Mouse (Mus musculus) heart, postnatal 0 days (tissue): ENCODE measurements around the gene Ccdc155.

ENCODE experiments used
- CTCF ChIP-seq: IDR thresholded peaks from 2 replicates; pipeline ENCODE4 v1.5.1; 2016; ENCODE audit warnings: antibody characterized with exemption, control low read depth, low read depth
- EP300 ChIP-seq: IDR thresholded peaks from 2 replicates; pipeline ENCODE4 v1.6.1; 2016; ENCODE audit warnings: antibody characterized with exemption, low read depth

DNA sequence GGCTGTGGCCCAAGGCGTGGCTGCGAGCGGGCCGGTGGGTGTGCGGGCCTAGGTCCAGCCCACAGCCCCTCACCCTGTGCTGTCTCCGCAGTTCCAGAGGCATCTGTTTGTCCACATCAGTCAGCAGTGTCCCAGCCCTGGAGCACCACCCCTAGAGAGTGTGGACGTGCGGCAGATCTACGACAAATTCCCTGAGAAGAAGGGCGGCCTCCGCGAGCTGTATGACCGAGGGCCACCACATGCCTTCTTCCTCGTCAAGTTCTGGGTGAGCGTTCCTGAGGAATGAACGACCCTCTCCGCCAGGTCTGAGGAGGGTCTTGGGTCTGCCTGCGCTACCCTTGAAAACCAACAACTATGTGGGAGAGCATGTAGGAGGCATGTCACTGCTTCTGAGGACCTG, 23.9 kb upstream of the Ccdc155 start:
- TF ChIP-seq EP300 (no peak), CTCF (no peak)
